Mouse (Mus musculus) heart, postnatal 14 days (tissue): ENCODE measurements around the gene Anapc4. TPM values are rescaled to one million over a fixed set of nuclear protein-coding genes. Genes with fewer than 3 reads are reported as not detected.

Experiments
- total RNA-seq, 2 experiments: library from RNA; stranded (reverse); gene quantifications; 2 replicates each; pipeline ENCODE4 v1.2.3; 2021

Gene Anapc4
- total RNA-seq, 2 experiments from 2014 or later = 39.1 to 43.4 TPM

Other genes starting within 250 kb of the Anapc4 start
- gene Sepsecs, start 164.3 kb upstream of the Anapc4 start, total RNA-seq = 1 to 10 TPM; 6.9 to 8.0 TPM
- gene Pi4k2b, start 92.4 kb upstream of the Anapc4 start, total RNA-seq = 1 to 10 TPM; 3.0 to 3.1 TPM
- gene Zcchc4, start 58.6 kb upstream of the Anapc4 start, total RNA-seq = 1 to 10 TPM; 6.1 to 6.4 TPM
- under 1 TPM in 1 of 2 experiments, not detected in 1; 0.05 TPM for gene Slc34a2, start 204.1 kb downstream of the Anapc4 start, total RNA-seq